Mouse (Mus musculus) lung, embryonic 16.5 days (tissue): Measurements from ENCODE around the gene Mgst3. TPM values are rescaled to one million over a fixed set of nuclear protein-coding genes. Genes with fewer than 3 reads are reported as not detected.

Source experiments
- ATAC-seq: fragments of 200-750 bp; cut with Nextera tagmentation; 2 replicates; pipeline ENCODE4 v1.8.0; 2017; ENCODE audit warnings: low read depth, mild to moderate bottlenecking, moderate library complexity
- H3K27ac ChIP-seq: fragments of 300-500 bp; sonication (generic); 2 replicates; pipeline ENCODE4 v1.5.1; 2014; ENCODE audit warnings: mild to moderate bottlenecking, control low read depth, low read length
- H3K27me3 ChIP-seq: fragments of 300-500 bp; sonication (generic); 2 replicates; pipeline ENCODE4 v1.6.1; 2014; ENCODE audit warnings: low read depth, low read length, mixed read lengths; ENCODE audit not compliant: control insufficient read depth, insufficient read depth
- H3K36me3 ChIP-seq: fragments of 300-500 bp; sonication (generic); 2 replicates; pipeline ENCODE4 v1.6.1; 2014; ENCODE audit warnings: low read length; ENCODE audit not compliant: control insufficient read depth, insufficient read depth
- H3K4me1 ChIP-seq: fragments of 300-500 bp; sonication (generic); replicated peaks from 2 replicates; pipeline ENCODE4 v1.6.1; 2014; ENCODE audit warnings: low read length, mixed read lengths; ENCODE audit not compliant: control insufficient read depth, insufficient read depth
- H3K4me2 ChIP-seq: fragments of 300-500 bp; sonication (generic); 2 replicates; pipeline ENCODE4 v1.6.1; 2014; ENCODE audit warnings: low read depth, low read length, control low read depth
- H3K4me3 ChIP-seq: fragments of 300-500 bp; sonication (generic); 2 replicates; pipeline ENCODE4 v1.5.1; 2014; ENCODE audit warnings: mild to moderate bottlenecking, low read length, control low read depth
- H3K9ac ChIP-seq: fragments of 300-500 bp; sonication (generic); 2 replicates; pipeline ENCODE4 v1.6.1; 2014; ENCODE audit warnings: low read length, control low read depth
- H3K9me3 ChIP-seq: fragments of 300-500 bp; sonication (generic); 2 replicates; pipeline ENCODE4 v1.6.1; 2016; ENCODE audit warnings: low read length; ENCODE audit not compliant: control insufficient read depth
- WGBS: fragments of 180-500 bp; shearing (Covaris S2); extraction: QIAGEN DNeasy Blood & Tissue Kit; methylation state at CpG from one replicate; pipeline ENCODE4 v1.1.7; 2014; 5-methylcytosine and 5-hydroxymethylcytosine counted together
- polyA plus RNA-seq: library from polyadenylated mRNA; unstranded; fragments of >200 nt; fragmentation: Nextera tagmentation; extraction: Ambion mirVana; gene quantifications from 2 replicates; pipeline ENCODE4 v1.2.1, GENCODE M21; 2015

Mgst3 gene
- polyA plus RNA-seq, 1 experiment from 2014 or later: 50.8 TPM

DNA sequence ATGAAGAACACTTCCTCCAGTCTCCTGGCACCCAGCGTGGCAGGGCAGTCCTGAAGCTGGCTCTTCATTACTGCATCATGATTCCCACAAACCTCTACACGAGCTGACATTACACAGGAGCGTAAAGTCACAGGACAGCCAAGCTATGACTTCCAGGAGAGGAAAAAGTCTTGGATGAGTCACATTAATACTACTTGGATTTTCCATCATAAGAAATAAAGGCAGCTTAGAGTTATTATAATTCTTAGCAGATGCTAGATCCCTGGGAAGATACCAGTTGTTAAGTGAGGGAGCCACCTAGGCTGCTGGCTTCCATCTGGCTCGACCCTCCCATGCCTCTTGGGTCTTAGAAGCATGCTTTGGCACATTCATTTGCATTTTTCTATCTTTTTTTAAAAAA lies 3.3 kb downstream of the Mgst3 start:
- Histone ChIP-seq H3K27me3 (no peaks in the 10 kb centered on the region), H3K4me2 (no peak overlapping the region), H3K9ac (no peak overlapping the region), H3K27ac (no peak overlapping the region), H3K36me3 (no peaks in the 10 kb centered on the region), H3K4me1 (peaks cover 12% of the 10 kb centered on the region), H3K4me3 (no peak overlapping the region), H3K9me3 (no peaks in the 10 kb centered on the region)
- no peak for ATAC-seq
- WGBS: 69% methylated on average over 4 of the region's 4 CpGs

DNA sequence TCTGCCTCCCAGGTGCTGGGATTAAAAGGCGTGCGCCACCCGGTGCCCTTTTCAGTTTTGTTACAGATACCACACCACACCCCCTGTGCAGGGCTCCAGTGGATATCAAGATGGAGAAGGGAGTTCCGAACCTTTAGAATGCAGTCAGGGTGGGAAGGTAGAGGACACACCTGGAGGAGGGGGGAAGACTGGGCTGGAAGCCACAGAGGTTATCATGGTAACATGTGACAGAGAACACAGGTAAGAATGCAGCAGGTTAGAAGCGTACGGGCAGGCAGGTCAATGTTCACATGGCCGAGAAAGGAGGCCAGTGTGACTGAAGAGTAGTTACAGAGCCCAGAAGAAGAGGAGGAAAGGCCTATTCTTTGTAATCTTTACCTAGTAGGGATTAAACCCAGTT lies 4.1 kb downstream of the Mgst3 start:
- no peaks in the 10 kb centered on the region for H3K9me3 ChIP-seq
- H3K4me3 ChIP-seq: no peak overlapping the region
- no peak overlapping the region for H3K27ac ChIP-seq
- ATAC-seq: no peak
- no peak overlapping the region for H3K9ac ChIP-seq
- 85% methylated on average over 7 of the region's 7 CpGs for WGBS
- H3K4me2 ChIP-seq: no peak overlapping the region
- no peaks in the 10 kb centered on the region for H3K27me3 ChIP-seq
- no peaks in the 10 kb centered on the region for H3K36me3 ChIP-seq
- peaks cover 11% of the 10 kb centered on the region for H3K4me1 ChIP-seq

DNA sequence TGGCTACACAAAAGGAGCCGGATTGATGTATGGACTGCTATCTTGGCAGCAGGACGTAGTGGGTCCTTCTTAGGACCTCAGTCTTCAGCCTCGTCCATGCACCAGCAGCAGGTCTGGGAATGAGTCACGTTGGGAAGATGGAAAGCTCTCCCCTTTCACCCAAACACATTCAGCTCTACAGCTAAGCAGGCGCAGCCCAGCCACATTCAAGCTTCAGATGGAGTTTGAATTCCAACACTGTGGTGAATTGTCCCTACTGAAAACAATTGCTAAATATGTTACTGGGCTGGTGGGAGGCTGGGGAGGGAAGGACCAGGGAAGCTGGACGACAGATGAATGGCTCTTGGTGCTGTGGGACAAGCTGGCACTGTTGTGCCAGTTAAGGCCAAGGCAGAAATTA lies 5.1 kb downstream of the Mgst3 start:
- Histone ChIP-seq H3K4me3 (no peak overlapping the region), H3K4me2 (no peak overlapping the region), H3K27me3 (no peaks in the 10 kb centered on the region), H3K9ac (no peak overlapping the region), H3K9me3 (no peaks in the 10 kb centered on the region), H3K27ac (no peak overlapping the region), H3K4me1 (peaks cover 8% of the 10 kb centered on the region), H3K36me3 (no peaks in the 10 kb centered on the region)
- 74% methylated on average over 6 of the region's 6 CpGs for WGBS
- no peak for ATAC-seq

DNA sequence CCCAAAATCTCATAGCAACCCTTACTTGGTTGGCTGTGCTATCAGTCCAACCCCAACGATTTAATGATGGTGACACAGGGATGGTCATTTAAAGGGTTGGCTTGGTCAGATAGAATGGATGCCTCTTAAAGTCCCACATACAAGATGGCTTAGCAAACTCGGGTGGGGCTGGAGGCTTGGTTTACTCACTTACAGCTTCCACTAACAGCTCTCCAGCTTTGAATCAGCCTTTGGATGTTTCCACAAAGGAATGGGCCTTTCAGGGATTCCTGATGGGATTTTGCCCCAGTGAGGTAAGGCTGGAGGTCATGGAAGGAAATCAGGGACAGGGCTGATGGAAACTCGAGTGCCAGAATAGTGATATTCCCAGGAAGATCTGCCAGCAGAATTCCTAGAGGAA lies 5.8 kb downstream of the Mgst3 start:
- ATAC-seq: no peak
- no peaks in the 10 kb centered on the region for H3K9me3 ChIP-seq

DNA sequence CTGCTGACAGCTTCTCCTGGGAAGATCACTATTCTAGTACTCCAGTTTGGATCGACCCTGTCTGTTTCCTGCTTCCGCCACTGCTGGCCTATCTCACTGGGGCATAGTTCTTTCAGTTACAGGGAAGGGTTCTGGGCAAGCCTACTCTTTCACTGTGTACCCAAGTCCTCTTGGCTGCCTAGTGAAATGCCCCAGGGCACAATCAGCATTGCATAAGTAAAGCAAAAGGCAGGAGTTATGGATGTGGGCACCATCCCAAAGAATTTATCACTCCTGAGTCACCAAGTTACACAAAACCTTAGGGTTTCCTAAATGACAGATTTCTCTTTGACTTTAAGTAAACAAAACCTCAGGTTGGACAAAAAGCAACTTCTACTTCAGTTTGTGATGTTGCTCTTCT lies 6.3 kb downstream of the Mgst3 start:
- Histone ChIP-seq H3K4me2 (no peak overlapping the region), H3K27ac (no peak overlapping the region), H3K4me1 (peaks cover 2% of the 10 kb centered on the region; the same call in 1 of the 2 replicates), H3K4me3 (no peak overlapping the region), H3K27me3 (no peaks in the 10 kb centered on the region), H3K9me3 (no peaks in the 10 kb centered on the region), H3K9ac (no peak overlapping the region), H3K36me3 (no peaks in the 10 kb centered on the region)
- peak; percentile 47; the same call in 1 of the 2 replicates for ATAC-seq
- WGBS: 66% methylated on average over 2 of the region's 2 CpGs

More for the DNA sequence above, 5.8 kb downstream of the Mgst3 start:
- Histone ChIP-seq H3K4me1 (peaks cover 7% of the 10 kb centered on the region), H3K4me3 (no peak overlapping the region), H3K27me3 (no peaks in the 10 kb centered on the region), H3K4me2 (no peak overlapping the region), H3K36me3 (no peaks in the 10 kb centered on the region), H3K9ac (no peak overlapping the region), H3K27ac (no peak overlapping the region)
- WGBS: 76% methylated on average over 3 of the region's 3 CpGs

DNA sequence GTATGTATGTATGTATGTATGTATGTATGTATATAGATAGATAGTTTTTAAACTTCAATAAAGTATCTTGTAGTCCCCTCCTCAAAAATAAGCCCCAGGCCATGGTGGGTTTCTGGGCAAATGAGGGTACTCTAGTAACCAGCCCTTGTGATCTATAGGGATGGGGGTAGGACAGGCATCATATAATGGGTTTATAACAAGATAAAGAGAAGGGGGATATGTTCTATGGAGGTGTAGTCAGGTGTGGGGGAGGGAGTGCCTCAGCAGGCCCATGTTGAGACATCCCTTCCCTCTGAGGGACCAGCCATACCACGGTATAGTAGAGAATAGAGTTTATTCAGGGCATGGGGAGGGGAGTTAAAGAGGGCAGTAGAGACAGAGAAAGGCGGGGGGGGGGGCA lies 7.2 kb downstream of the Mgst3 start:
- H3K4me3 ChIP-seq: no peak overlapping the region
- no peak for ATAC-seq
- no peaks in the 10 kb centered on the region for H3K9me3 ChIP-seq
- H3K4me2 ChIP-seq: no peak overlapping the region
- no peaks in the 10 kb centered on the region for H3K36me3 ChIP-seq
- H3K27ac ChIP-seq: no peak overlapping the region
- H3K9ac ChIP-seq: no peak overlapping the region
- H3K27me3 ChIP-seq: no peaks in the 10 kb centered on the region
- no peaks in the 10 kb centered on the region for H3K4me1 ChIP-seq
- 17% methylated on average over 2 of the region's 2 CpGs for WGBS

DNA sequence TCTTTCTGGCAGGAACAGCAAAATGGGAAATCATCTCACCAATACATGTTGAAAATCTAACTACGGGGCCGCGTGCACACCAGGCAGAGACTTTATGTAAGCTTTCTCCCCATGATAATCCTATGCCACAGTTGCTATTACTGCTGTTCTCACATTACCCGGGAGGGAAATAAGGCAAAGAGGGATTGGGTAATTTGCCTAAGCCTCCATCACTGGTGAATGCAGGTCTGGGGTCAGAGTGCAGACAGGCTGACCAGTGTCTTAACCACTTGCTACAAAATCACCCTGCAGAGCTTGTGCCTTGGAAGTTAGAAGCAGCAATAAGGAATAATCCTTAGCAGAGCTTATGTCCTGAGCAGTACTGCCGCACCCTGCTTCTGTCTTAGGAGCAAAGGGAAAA lies 8.0 kb downstream of the Mgst3 start:
- no peak overlapping the region for H3K4me2 ChIP-seq

DNA sequence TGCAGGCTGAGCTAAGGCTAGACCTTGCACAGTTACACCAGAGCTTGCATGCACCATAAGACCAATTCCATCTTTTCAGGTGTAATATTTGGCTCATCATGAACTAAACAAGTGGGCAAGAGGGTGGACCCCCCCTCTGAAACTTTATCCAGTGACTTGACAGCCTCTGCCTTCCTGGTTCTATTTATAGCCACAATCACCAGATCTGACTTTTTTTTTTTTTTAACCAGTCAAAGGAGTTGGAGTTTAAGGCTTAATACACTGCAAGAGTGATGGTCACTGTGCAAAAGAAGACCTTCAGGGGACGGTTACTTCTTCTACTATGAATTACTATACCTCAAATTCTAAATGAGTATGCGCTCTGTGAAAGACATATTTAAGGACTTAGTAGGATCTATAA lies 8.4 kb downstream of the Mgst3 start:
- no peak for ATAC-seq
- H3K4me2 ChIP-seq: no peak overlapping the region
- 91% methylated on average over 2 of the region's 2 CpGs for WGBS
- H3K9me3 ChIP-seq: no peaks in the 10 kb centered on the region
- no peaks in the 10 kb centered on the region for H3K36me3 ChIP-seq
- H3K4me1 ChIP-seq: no peaks in the 10 kb centered on the region
- H3K27ac ChIP-seq: no peak overlapping the region
- H3K9ac ChIP-seq: no peak overlapping the region
- H3K4me3 ChIP-seq: no peak overlapping the region
- H3K27me3 ChIP-seq: no peaks in the 10 kb centered on the region

More for the DNA sequence above, 8.0 kb downstream of the Mgst3 start:
- WGBS: 75% methylated on average over 5 of the region's 5 CpGs
- no peaks in the 10 kb centered on the region for H3K36me3 ChIP-seq
- no peak for ATAC-seq
- no peaks in the 10 kb centered on the region for H3K27me3 ChIP-seq
- H3K27ac ChIP-seq: no peak overlapping the region
- H3K9me3 ChIP-seq: no peaks in the 10 kb centered on the region
- no peak overlapping the region for H3K4me3 ChIP-seq
- no peak overlapping the region for H3K9ac ChIP-seq
- no peaks in the 10 kb centered on the region for H3K4me1 ChIP-seq

DNA sequence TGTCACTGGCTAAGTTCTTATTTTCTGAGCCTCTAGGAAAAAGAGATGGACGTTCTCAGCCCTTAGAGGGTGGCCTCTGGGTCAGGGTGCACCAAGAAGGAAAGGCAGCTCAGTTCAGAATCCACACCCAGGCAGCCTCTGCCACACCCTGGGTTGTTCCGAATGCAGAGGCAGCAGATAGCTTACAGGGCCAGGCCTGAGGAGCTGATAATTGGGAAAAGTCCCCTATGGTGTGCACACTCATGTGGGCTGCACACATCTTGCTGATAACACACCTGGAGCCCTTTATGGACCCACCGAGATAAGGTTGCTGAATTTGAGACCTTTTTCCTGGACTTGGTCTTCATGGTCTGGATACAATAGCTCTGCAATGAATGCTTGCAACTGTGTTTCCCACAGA lies 9.5 kb downstream of the Mgst3 start:
- Histone ChIP-seq H3K27ac (no peak overlapping the region), H3K4me2 (no peak overlapping the region), H3K9ac (no peak overlapping the region), H3K4me1 (no peaks in the 10 kb centered on the region), H3K4me3 (no peak overlapping the region), H3K36me3 (no peaks in the 10 kb centered on the region), H3K9me3 (no peaks in the 10 kb centered on the region), H3K27me3 (no peaks in the 10 kb centered on the region)
- ATAC-seq: no peak
- 64% methylated on average over 3 of the region's 3 CpGs for WGBS

DNA sequence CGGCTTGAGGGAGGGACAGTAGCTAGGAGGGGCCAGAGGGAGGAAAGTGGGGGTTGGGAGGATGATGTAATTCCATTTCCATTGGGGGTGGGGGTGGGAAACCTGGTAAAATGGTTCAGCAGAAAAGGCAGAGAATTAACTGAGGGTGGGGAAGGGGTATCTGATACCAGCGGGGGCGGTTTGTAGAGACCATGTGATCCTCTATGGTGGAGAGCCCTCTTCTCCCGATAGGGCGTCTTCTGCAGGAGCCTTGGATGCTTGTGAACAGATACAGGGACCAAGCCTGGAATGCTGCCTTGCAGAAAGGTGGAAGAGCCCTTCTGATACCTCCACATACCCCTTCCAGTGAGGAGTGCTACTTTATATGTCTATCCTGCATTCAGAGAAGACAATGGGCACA lies 10.5 kb downstream of the Mgst3 start:
- Histone ChIP-seq H3K4me1 (no peaks in the 10 kb centered on the region), H3K27ac (no peak overlapping the region), H3K9ac (no peak overlapping the region), H3K27me3 (no peaks in the 10 kb centered on the region), H3K4me3 (no peak overlapping the region), H3K36me3 (no peaks in the 10 kb centered on the region), H3K9me3 (no peaks in the 10 kb centered on the region), H3K4me2 (no peak overlapping the region)
- no peak for ATAC-seq
- WGBS: 86% methylated on average over 5 of the region's 5 CpGs
